Mouse (Mus musculus) liver, adult 2 months (tissue): ENCODE measurements around the gene Jak2. TPM values are rescaled to one million over a fixed set of nuclear protein-coding genes. Genes with fewer than 3 reads are reported as not detected.

Source experiments
- DNase-seq: peaks from one replicate; pipeline ENCODE4 v3.0.0-alpha.2; 2011; ENCODE audit warnings: low read depth, low spot score; ENCODE audit errors: extremely low read depth
- H3K27ac ChIP-seq: fragments of 200-500 bp; replicated peaks from 2 replicates; pipeline ENCODE4 v1.5.1; 2012; ENCODE audit warnings: low read depth, mild to moderate bottlenecking, control low read depth, inconsistent platforms, low read length; ENCODE audit not compliant: insufficient read depth
- H3K27me3 ChIP-seq: fragments of 200-500 bp; 2 replicates; pipeline ENCODE4 v1.6.1; 2012; ENCODE audit warnings: mild to moderate bottlenecking, moderate library complexity, low read length, inconsistent platforms; ENCODE audit not compliant: control insufficient read depth, insufficient read depth
- H3K36me3 ChIP-seq: fragments of 200-500 bp; 2 replicates; pipeline ENCODE4 v1.6.1; 2012; ENCODE audit warnings: low read length, inconsistent platforms; ENCODE audit not compliant: control insufficient read depth, insufficient read depth
- H3K4me1 ChIP-seq: fragments of 200-500 bp; 2 replicates; pipeline ENCODE4 v1.6.1; 2011; ENCODE audit warnings: low read length; ENCODE audit not compliant: control insufficient read depth, insufficient read depth
- H3K4me3 ChIP-seq: fragments of 200-500 bp; 2 replicates; pipeline ENCODE4 v1.5.1; 2011; ENCODE audit warnings: low read depth, mild to moderate bottlenecking, control low read depth, low read length, moderate library complexity; ENCODE audit not compliant: insufficient read depth
- H3K79me2 ChIP-seq: fragments of 200-500 bp; 2 replicates; pipeline ENCODE4 v1.6.1; 2012; ENCODE audit warnings: inconsistent platforms, mild to moderate bottlenecking, low read length, moderate library complexity; ENCODE audit not compliant: control insufficient read depth, insufficient read depth
- H3K9ac ChIP-seq: fragments of 200-500 bp; 2 replicates; pipeline ENCODE4 v1.6.1; 2012; ENCODE audit warnings: low read depth, mild to moderate bottlenecking, control low read depth, inconsistent platforms, low read length
- CTCF ChIP-seq: fragments of 200-500 bp; IDR thresholded peaks from 2 replicates; pipeline ENCODE4 v1.5.1; 2011; ENCODE audit warnings: low read depth, low read length, control low read depth
- POLR2A ChIP-seq: fragments of 200-500 bp; IDR thresholded peaks from 2 replicates; pipeline ENCODE4 v1.6.1; 2011; ENCODE audit warnings: low read length, control low read depth; ENCODE audit not compliant: insufficient read depth; ENCODE audit errors: extremely low read depth
- WGBS: fragments of 180-500 bp; shearing (Covaris S2); methylation state at CpG from one replicate; pipeline ENCODE4 v1.1.7; 2018; 5-methylcytosine and 5-hydroxymethylcytosine counted together
- polyA plus RNA-seq: library from polyadenylated mRNA; depleted of rRNA; stranded (reverse); fragments of >200 nt; gene quantifications from 2 replicates; pipeline ENCODE4 v1.2.3, GENCODE M21; 2012
- total RNA-seq: library from RNA; depleted of rRNA; stranded (reverse); fragments of >200 nt; gene quantifications from 2 replicates; pipeline ENCODE4 v1.2.3, GENCODE M21; 2014

Gene Jak2
- total and polyA plus RNA-seq, 2 experiments = 2.1 to 13.0 TPM

- WGBS = 81% methylated on average over 13 of the region's 13 CpGs
- H3K4me1 ChIP-seq = no peaks in the 10 kb centered on the region
- no peaks in the 10 kb centered on the region for H3K36me3 ChIP-seq
- no peak overlapping the region for H3K9ac ChIP-seq
- no peak for DNase-seq
- no peaks in the 10 kb centered on the region for H3K27me3 ChIP-seq
- TF ChIP-seq POLR2A (no peak), CTCF (no peak)
- H3K27ac ChIP-seq = no peak overlapping the region
- H3K79me2 ChIP-seq = no peaks in the 10 kb centered on the region
- H3K4me3 ChIP-seq = no peak overlapping the region
Observed at GRCm38 (mm10) chr19:29326822-29327552, 75.4 kb downstream of the Jak2 start.

GRCm38 (mm10) chr19:29334068-29334745, 82.6 kb downstream of the Jak2 start, which contains the start of gene Rln1:
TSS of gene Rln1 (minus strand) at chr19:29334670.
- Histone ChIP-seq H3K4me3 (0 out of 2 replicates have a peak within 1 kb of the TSS, but pooled peaks have one; percentile 5), H3K36me3 (no peaks in the 10 kb centered on the region), H3K79me2 (no peaks in the 10 kb centered on the region), H3K9ac (no peak within 1 kb of the TSS), H3K27me3 (peaks cover 5% of the 10 kb centered on the region; the same call in 1 of the 2 replicates), H3K27ac (no peak within 1 kb of the TSS), H3K4me1 (no peaks in the 10 kb centered on the region)
- TF ChIP-seq POLR2A (no peak), CTCF (no peak)
- 8% methylated on average over 23 of the region's 23 CpGs for WGBS
- no peak for DNase-seq

- TF ChIP-seq CTCF (no peak), POLR2A (no peak)
- 92% methylated on average over 2 of the region's 2 CpGs for WGBS
- H3K27me3 ChIP-seq = peaks cover 5% of the 10 kb centered on the region; the same call in 1 of the 2 replicates
Observed at GRCm38 (mm10) chr19:29336624-29337023, 85.0 kb downstream of the Jak2 start.

GRCm38 (mm10) chr19:29341029-29341428, 89.4 kb downstream of the Jak2 start:
- H3K4me1 ChIP-seq = no peaks in the 10 kb centered on the region; the same call in 1 of the 2 replicates
- DNase-seq = no peak
- no peak overlapping the region for H3K9ac ChIP-seq
- no peaks in the 10 kb centered on the region for H3K79me2 ChIP-seq
- 81% methylated on average over 4 of the region's 4 CpGs for WGBS
- no peak overlapping the region for H3K4me3 ChIP-seq
- H3K27me3 ChIP-seq = no peaks in the 10 kb centered on the region
- H3K27ac ChIP-seq = no peak overlapping the region
- TF ChIP-seq POLR2A = no peak
- no peak for TF ChIP-seq CTCF
- no peaks in the 10 kb centered on the region for H3K36me3 ChIP-seq

More at GRCm38 (mm10) chr19:29336624-29337023, 85.0 kb downstream of the Jak2 start:
- H3K27ac ChIP-seq = no peak overlapping the region
- no peaks in the 10 kb centered on the region for H3K4me1 ChIP-seq
- H3K79me2 ChIP-seq = no peaks in the 10 kb centered on the region
- DNase-seq = no peak
- H3K9ac ChIP-seq = no peak overlapping the region
- H3K36me3 ChIP-seq = no peaks in the 10 kb centered on the region
- H3K4me3 ChIP-seq = no peak overlapping the region

- Histone ChIP-seq H3K4me3 (no peak overlapping the region), H3K79me2 (no peaks in the 10 kb centered on the region), H3K9ac (no peak overlapping the region), H3K36me3 (no peaks in the 10 kb centered on the region), H3K27ac (no peak overlapping the region), H3K4me1 (no peaks in the 10 kb centered on the region; the same call in 1 of the 2 replicates), H3K27me3 (no peaks in the 10 kb centered on the region)
- DNase-seq = no peak
- 93% methylated on average over 6 of the region's 6 CpGs for WGBS
- TF ChIP-seq POLR2A = no peak
- no peak for TF ChIP-seq CTCF
Observed at GRCm38 (mm10) chr19:29342281-29342680, 90.7 kb downstream of the Jak2 start.
